Mouse (Mus musculus): Measurements from ENCODE around the gene Zfp462.

GRCm38 (mm10) chr4:55058901-55059300 is 114.1 kb downstream of the Zfp462 start:
- no peak for TF ChIP-seq GATA1 (IDR thresholded peaks at IDR 0.05; ENCODE audit: borderline replicate concordance, low read length)
- TF ChIP-seq FLI1 (IDR thresholded peaks at IDR 0.05; ENCODE audit: low read length) = no peak
